Mouse (Mus musculus) embryo, embryonic 11 days (tissue): ENCODE data around the gene Il12b.
A peak's percentile ranks its signal among the peaks of the same experiment; 100 is the strongest.
"Not testable (repeated sequence)": the region's sequence is repeated elsewhere in the genome, so short reads cannot be mapped to it uniquely, and the experiment has no call there.

Experiments
- DNase-seq: peaks from one replicate; pipeline ENCODE4 v3.0.0-alpha.2; 2015

The Il12b gene

DNA sequence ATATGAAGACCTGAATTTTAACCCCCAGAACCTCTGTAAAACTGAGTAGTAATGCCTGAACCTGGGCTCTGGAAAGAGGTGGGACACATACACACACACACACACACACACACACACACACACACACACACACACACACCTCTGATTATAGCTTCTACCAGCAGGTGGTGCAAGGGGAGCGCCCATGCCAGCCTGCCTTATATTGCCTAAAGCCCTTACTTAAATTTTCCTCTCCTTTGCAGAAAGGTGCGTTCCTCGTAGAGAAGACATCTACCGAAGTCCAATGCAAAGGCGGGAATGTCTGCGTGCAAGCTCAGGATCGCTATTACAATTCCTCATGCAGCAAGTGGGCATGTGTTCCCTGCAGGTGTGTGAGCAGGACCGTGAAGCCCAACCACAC is 12.4 kb downstream of the Il12b start:
- no peak for DNase-seq

DNA sequence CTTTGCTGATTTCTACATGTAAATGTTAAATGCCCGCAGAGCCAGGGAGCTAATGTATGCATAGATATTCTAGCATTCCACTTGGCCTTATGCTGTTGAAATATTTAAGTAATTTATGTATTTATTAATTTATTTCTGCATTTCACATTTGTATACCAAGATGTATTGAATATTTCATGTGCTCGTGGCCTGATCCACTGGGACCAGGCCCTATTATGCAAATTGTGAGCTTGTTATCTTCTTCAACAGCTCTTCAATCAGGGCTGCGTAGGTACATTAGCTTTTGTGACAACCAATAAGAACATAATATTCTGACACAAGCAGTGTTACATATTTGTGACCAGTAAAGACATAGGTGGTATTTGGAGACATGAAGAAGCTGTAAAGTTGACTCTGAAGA is 13.5 kb downstream of the Il12b start:
- no peak for DNase-seq

DNA sequence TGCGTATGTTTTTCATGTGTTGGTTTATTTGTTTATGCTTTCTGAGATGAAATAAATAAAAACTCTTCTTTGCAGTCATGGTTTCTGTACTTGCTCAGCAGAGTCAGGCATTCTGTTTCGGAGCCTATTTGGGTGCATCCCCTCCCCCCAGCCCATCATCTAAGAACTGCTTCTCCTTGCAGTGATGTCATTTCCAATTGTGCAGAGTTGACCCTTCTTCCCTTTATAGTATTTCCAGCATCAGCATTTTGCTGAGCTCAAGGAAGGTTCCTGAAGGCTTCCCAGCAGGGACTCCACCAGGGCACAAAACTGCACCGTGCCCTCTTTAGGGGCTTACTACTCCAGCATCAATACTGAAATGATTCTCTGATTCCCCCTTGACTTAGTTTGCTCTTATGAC is 14.7 kb downstream of the Il12b start:
- DNase-seq = no peak

DNA sequence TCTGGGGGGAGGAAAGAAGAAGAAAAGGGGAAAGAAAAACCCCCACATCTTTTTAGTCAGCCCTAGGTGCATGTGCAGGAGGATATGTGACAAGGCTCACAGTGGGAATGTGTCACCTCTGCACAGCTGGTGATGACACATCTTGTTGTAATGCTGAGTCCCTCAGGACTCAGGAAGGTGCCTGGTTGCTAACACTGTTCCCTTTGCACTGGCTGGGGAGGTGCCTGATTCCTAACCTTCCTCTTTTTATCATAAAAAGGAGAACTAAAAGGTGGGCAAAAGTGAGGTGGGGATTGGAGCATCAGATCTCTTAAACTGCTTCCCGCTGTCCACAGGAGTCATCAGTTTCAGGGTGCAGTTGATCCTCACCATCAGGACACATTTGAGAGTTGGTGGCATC is 17.5 kb downstream of the Il12b start:
- DNase-seq = no peak

DNA sequence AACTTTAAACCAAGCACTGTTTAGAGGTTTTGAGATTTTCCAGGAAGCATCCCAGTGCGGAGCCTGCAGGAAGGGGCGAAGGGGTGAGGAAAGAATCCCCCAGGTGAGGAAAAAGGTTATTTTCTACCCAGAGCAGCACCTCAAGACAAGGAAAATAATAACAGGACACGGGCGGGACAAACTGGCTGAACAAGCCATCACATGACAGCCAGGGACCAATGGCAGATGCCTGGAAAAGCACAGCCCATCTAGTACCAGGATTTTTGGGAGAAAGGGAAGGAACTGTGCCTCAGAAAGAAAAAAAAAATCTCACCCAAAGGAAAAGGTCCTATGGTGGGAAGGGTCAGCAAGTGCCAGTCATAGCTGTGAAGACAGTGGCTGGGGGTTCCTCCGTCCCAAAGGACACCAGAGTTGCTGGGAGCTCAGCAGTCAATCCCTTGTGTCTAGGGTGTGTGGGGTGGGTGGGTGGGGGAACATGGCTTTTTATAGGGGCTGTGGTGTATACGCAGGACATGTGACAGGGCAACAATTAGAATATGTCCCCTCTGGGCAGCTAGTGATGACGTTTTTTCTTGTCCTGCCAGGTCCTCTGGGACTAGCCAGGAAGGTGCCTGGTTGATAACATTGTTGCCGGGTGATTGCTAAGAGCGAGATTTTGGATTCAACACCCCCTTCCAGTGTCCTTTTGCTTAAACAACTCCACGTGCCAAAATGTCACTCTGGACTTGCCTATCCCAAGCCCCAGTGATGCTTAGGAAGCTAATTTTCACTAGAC is 22.7 kb downstream of the Il12b start:
- no peak for DNase-seq

DNA sequence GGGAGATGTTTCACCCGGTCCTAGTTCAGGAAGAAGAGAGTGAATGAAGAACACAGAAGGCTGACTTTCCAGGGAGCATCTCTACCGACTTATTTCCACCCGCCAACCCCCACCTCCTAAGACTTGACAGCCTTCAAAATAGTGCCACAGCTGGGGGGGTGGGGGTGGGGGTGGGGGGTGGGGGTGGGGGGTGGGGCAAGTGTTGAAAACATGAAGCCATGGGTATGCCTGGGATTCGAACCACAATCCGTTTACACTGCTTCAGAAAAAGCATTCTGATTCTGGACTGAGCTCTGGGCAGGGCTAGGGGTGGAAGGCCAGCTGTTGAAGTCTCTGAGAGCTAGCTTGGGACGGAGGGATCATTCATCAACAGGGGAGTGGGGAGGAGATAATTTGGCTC is 23.4 kb downstream of the Il12b start:
- no peak for DNase-seq

DNA sequence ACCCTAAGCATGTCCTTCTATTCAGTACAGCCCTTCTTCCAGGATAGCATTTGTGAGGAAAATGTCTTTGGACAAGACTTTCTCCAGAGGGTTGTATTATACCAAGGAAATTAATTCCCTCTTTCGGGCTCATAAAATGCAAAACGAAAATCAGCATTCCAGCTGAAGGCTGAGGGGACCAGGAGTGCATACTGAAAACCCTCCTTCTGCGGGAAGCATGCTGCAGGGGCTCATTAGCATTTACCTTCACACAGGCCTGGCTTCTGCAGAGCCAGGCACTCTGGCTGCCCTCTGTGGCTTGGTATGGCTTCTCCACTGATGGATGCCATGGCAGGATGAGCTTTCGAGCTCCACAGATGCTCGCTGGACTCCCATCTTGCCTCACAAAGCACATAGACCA is 24.1 kb downstream of the Il12b start:
- DNase-seq = no peak

DNA sequence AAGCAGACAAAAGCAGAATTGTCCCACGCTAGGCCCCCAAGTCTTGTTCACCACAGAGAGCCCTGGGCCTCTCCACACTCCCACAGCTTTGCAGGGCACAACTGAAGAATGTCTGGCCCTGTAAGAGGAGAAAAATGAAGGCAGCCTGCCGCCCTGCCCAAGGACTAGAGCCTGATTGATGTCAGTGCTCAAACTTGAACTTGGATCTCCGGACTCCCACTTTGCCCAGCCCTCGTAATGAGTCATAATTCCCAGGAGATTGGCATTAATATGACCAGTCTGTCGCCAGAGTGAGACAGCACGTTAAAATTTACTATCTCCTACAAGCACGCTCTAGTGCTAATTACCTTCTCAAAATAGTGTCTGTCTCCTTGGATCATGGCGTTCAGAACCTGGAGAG is 25.1 kb downstream of the Il12b start:
- DNase-seq = no peak

DNA sequence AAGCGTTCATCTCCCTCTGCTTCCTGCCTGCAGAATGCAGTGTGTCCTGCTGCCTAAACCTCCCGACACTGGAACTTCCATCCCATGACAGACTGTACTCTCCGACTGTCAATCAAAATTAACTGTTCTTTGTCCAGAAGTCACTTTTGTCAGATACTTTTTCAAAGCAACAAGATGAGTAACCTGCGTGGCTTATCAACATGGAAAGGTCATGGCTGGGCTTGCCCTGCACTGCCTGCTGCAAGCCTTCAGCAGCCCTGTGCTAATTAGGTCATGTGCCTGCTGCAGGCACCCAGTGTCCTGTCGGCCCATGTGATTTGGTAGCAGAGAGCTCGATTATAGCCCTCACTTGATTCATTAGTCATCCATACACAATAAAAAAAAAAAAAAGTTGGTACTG is 25.8 kb downstream of the Il12b start:
- no peak for DNase-seq

DNA sequence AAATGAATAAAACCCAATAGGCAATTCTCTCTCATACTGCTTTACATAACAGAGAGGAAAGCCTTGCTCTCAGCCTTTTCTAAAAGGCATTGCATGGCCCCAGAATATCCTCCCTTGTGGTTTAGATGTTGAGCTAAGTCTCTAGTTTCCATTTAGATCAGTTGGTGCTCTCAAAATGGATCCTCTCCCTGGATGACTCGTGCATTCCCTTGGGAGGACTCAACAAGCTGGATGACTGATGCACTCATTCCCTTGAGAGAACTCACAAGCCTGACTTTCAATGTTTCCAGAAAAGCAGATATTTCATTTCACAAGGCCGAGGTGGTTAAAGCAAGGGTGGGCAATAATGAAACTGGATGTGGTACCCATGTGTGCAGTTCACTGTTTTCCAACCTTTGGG is 28.1 kb downstream of the Il12b start:
- DNase-seq = no peak

DNA sequence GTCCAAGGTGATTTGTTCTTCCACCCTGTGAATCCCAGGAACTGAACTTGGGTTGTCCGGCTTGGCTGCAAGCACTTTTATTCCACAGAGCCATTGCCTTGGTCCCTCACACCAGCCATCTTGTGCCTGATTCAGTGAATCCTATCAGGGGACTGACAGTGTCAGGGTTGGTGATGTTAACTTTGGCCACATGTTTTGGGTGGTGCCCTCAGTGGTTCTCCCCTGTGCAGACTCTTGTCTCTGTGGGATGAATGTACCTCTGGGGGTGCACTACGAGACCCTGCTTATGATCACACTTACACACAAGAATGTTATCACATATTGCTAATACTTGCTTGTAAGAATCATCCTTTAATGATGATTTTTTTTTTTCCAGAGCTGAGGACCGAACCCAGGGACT is 30.2 kb downstream of the Il12b start:
- DNase-seq = no peak

DNA sequence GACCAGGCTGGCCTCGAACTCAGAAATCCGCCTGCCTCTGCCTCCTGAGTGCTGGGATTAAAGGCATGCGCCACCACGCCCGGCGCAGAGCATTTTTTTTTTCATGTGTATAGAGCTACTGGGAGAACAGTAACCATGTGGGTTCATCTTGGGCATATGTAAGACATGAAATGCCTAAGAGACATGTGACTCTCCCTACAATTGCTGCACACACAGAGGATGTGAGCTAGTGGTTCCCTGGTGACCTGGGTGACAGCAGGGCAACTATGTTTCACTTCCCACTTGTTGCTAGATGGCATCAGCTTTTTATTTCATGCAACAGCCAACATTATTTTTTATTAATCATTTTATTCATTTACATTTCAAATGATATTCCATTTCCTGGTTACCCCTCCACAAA is 37.9 kb downstream of the Il12b start:
- no peak for DNase-seq

DNA sequence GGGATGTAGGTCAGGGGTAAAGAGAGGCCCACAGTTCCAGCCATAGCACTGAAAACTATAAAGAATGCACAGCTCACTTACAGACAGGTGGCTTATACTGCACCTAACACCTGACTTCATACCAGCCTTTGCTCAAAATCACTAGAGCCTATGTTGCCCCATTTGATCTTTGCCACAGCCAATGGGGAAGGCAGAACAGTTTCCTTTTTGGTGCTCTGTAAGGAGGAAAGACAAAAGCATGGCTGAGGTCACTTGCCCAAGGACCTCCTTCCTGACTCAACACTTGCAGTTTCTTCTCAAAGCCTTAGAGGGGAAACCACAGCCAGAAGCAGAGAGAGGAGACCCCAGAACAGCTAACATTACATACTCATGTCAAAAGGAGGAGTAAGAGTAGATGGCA is 51.2 kb downstream of the Il12b start:
- DNase-seq = no peak

DNA sequence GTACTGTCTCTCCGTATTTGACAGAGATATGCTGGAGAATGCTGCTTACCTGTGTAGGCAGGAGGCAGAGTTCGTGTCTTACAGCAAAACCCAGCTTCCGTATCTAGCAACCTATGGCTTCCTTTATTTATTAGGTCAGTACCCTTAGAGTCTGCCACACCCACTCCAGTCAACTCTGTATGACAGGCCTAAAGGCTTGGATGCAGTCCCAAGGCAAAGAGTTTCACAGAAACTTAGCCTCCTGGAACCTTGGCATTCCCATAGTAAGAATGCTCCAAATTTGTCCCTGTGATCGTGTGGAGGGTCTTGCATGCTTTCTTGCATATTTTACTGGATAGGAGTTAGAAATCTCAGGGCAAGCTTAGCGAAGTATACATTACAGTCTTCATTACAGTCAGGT is 52.2 kb downstream of the Il12b start:
- DNase-seq = not testable (repeated sequence)

DNA sequence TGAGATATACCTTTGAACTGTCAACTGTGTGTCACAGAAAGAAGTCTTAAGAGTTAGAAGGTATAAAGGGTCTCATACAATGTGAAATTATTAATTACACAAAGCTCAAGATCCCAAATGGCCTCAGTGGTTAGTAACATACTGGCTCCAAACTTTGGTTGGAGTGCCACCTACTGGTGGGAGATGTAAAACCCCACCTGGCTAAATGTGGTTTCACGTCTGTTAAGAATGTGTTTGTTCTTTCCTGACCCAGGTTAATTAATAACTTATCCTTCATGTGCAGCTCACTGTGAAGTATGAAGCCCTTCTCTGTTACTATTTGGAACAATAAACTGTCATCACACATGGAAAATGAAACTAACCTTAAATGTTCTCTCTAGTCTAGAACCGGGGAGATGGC is 53.6 kb downstream of the Il12b start:
- DNase-seq = peak; percentile 70

DNA sequence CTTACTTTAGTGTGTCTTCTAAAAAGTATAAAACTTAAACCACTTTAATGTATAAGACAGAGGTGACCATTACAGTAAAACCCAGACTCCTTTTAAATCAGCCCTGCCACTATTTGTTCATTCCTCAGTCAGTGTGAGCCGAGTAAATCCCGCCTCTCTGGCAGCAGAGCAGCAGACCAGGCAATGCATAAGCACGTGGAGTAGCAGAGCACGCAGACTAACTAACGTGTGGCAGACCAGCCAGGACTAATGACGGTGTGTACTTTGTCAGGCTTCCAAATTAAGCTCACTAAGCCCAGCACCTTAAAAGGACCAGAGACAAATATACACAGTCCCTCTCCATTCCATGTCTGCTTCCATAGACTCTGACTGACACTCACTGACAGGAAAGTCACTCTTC is 61.6 kb downstream of the Il12b start:
- DNase-seq = no peak
